Mouse (Mus musculus): ENCODE data around the gene Aagab.

Aagab gene

DNA sequence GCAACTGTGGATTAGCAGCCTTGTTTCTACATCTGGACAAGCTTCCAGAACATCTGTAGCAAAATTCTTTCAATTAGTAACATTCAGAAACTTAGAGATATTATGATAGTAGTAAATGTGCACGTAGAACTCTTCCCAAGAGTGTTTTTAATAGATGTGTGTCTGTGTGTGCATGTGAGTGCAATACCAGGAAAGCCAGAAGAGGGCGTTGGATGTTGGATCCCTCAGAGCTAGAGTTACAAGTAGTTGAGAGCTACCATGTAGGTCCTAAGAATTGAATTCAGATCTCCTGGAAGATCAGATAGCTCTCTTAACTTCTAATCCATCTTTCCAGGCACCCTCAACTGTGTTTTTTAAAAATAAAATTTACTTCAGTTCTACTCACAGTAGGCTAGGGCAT is 4.1 kb downstream of the Aagab start:
- no peak for DNase-seq (ENCODE audit: low read depth, low spot score)

DNA sequence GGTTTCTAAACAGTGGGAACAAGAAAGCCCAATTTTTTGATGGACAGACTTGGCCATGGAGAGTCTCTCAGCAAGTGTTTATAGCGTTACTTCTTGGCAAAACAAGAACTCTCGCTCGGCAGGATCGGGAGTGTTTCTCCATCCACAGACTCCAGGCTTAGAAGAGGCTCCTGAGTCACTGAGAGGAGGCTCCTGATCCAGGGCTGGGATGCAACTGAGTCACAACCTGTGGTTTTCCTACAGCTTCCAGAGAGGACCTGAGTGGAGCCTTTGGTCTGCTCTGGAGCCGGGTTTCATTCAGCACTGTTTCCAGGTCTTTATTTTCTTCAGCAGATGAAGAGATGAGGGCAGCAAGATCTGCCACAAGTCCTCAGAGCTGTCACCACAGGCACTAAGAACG is 5.5 kb downstream of the Aagab start:
- DNase-seq (ENCODE audit: low read depth, low spot score): no peak

DNA sequence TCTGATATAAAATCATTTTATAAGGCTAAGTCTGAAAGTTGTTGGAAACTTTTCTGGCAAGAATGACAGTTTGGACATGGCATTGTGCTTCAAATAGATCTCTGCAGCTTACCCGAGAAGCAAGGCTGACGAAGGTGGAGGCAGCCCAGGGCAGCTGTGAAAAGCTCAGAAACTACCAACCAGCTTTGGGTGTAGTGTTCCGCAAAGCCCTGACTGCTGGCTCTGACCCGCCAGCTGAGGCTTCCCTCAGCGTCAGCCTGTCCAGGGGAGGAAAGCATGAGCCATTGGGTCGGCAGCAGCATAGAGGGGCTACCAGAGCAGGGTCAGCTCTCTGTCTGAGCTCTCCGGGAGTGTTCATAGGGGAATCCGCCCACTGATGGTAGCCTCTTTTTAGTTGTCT is 6.8 kb downstream of the Aagab start:
- no peak for DNase-seq (ENCODE audit: low read depth, low spot score)

GRCm38 (mm10) chr9:63609776-63610175 is 7.3 kb downstream of the Aagab start:
- no peak for DNase-seq (ENCODE audit: low read depth, low spot score)

- no peak for DNase-seq (ENCODE audit: low read depth, low spot score)
Measured at GRCm38 (mm10) chr9:63610231-63610630, 7.8 kb downstream of the Aagab start.

DNA sequence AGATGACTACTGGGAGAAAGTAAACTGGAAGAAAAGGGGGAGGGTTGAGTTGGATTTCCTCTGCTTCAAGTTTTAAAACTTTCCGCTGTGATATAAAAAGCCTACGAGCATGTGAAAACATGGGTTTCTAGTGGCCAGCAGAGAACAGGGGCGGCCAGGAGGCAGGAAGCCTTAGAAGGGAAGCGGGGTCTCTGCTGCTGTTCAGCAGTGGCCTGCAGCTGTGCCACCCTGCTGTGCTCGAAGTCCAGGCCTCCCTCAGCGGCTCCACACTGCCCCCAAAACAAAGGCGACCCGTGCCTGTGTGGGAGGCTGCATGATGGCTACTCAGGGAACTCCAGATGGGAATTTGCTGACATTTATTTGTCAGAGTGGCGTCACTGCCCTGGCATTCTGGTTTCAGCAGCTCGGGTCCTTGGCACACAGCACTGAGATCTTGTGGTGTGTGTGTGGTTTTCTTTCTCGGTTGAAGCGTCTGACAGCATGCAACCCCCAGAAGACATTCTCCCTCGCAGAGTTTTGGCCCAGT is 8.4 kb downstream of the Aagab start:
- peak; percentile 57 for DNase-seq (ENCODE audit: low read depth, low spot score)

DNA sequence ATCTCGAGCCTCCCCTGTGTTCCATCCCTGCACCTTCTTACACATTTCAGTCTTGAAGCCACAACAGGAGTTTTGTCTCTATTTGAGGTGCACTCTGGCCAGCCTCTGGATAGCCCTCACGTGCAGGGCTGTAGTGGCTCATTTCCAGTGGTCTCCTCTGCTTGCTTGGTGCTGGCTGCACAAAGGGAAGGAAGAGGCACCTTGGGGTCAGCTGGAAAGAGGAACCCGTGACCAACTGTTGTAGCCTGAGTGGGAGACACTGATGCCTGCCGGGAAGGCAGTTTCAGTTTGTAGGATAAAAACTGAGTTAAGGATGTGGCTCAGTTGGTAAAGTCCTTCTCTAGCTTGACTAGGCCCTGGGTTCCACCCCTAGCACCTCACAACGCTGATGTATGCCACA is 9.5 kb downstream of the Aagab start:
- DNase-seq (ENCODE audit: low read depth, low spot score): no peak

DNA sequence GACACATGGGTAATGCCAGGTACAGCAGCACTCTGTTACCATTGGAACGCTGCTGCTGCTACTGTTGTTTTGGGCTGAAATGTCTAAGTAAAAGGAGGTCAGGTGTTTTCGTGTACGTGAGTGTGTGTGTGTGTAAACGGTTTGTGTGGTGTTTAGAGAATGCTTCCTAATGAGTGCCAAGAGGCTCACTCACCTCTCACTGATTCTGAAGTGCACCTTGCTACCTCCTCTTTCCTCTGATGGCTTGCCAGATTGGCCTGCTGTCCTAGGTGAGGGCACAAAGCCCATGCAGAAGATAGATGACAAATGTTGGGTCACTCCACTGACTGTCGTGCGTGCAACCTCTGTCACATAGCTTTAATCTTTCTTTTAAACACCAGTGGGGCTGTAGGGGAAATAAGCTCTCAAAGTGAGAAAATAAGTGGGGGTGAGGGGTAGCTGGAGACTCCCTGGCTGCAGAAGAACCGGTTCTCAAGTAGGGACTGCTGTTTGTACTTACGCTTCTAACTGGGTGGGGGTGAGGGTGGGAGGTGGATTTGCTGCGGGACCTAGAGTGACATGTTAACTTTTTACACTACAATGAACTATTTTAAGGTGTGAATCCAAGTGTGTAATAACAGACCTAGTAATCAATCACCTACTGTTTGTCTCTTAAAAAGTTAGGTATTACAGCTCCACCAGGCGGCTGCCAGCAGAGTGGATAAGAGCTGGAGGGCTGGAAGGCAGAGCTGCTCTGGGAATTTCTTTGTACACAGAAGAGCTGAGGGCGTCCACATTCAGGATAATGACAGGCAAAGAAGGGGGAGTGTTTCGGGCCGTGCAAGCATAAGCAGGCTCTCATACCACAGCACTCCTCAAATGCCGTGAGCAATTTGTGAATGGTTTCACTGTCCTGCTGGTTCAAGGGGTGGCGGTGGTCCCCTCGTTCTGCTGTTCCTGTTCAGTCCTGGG is 10.4 kb downstream of the Aagab start:
- DNase-seq (ENCODE audit: low read depth, low spot score): peak; percentile 53

- DNase-seq (ENCODE audit: low read depth, low spot score): no peak
Measured at GRCm38 (mm10) chr9:63613569-63613968, 11.1 kb downstream of the Aagab start.

DNA sequence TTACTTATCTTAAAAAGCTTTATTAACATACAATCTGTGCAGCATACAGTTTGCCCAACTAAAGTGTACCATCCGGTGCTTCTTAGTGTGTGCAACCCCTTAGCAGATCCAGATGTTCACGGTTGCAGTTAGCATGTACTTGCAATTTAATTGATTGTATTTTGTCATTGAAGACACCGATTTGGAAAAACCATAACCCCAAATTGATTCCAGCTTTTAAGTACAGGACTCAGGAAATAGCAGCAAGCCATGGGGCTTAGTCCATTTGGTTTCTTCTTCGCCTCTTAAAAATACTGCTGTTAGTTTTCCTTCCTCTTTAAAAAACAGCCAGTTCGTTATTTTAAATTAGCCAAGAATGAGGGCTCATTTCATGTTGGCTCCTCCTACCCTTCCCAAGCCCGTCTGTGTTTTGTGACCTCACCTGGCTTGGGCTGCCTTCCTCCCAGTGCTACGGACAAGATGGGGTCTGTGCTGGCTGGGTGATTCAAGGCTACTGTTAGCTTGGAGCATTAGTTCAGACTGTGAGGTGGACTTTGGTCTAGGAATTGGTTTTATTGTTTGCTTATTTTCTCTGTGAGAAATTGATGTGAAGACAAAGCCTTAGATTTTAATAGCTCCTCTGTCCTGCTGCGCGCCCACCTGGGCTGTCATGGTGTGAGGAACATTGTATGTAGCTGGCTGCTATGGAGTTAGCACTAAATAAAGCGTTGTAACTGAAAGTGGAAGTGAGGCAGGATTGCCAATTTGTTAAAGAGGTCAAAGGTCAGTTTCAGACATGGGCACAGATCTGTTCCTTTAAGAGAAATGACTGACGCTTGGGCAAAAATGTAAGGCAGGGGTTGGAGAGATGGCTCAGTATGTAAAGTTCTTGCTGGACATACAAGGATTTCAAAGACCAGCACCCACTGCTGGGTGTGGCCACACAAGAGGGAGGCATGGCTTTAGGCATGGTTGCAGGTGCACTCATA is 11.8 kb downstream of the Aagab start:
- no peak for DNase-seq (ENCODE audit: low read depth, low spot score)

DNA sequence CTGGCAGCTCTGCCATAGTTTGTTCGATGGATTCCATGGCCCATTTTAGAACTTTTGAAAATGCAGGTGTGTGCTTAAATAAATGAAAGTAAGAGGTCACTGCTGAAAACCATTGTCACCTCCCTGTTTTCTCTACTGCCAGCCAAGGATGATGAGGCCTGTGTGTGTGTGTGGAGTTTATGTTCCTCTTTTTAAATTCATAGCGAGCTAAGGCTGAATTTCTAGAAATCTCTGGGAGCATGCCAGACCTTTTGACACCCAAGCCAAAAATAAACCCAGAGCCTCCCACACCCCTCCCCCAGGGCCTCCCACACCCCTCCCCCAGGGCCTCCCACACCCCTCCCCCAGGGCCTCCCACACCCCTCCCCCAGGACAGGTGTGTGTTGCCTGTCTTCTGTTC is 15.5 kb downstream of the Aagab start:
- no peak for DNase-seq (ENCODE audit: low read depth, low spot score)

- no peak for DNase-seq (ENCODE audit: low read depth, low spot score)
Measured at GRCm38 (mm10) chr9:63623895-63624569, 21.6 kb downstream of the Aagab start.

- DNase-seq (ENCODE audit: low read depth, low spot score): no peak
Measured at GRCm38 (mm10) chr9:63625090-63625756, 22.8 kb downstream of the Aagab start.

DNA sequence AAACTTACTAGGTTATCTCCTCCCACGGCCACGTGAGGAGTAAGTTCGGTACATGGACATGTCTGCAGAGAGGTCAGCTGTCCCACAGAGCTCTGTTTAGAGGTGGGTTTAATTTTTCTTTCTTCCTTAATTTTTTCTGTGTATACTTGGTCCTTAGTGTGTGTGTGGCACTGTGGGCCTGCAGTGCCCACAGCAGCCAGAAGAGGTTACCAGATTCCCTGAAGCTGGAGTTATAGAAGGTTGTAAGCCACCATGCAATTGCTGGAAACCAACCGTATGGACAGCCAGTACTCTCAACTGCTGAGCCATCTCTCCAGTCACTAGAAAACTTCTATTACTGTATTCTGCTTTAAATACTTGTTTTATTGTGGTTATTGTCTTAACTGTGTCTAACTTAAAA is 29.6 kb downstream of the Aagab start:
- DNase-seq (ENCODE audit: low read depth, low spot score): no peak

DNA sequence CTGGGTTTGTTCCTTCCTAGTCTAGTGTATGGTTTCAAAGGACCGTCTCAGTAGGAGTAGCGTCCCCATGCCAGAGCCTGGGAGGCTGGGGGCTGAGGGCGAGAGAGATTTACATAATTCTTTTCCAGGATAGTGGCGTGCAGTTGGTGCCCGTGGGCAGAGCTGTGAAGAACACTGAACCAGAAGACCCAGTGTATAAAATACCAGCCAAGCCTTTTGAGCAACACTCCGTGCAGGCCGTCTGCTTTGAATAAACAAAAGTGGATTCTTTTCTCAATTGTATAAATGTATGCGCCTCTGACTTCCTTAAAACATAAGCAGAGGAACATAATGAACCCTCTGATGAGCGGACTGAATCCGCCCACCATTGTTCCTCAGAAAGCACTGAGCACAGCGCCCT is 30.5 kb downstream of the Aagab start:
- no peak for DNase-seq (ENCODE audit: low read depth, low spot score)

- DNase-seq (ENCODE audit: low read depth, low spot score): no peak
Measured at GRCm38 (mm10) chr9:63633334-63633733, 30.9 kb downstream of the Aagab start.

- DNase-seq (ENCODE audit: low read depth, low spot score): no peak
Measured at GRCm38 (mm10) chr9:63636113-63636512, 33.7 kb downstream of the Aagab start.

GRCm38 (mm10) chr9:63641983-63642646 is 39.7 kb downstream of the Aagab start:
- no peak for DNase-seq (ENCODE audit: low read depth, low spot score)

- DNase-seq (ENCODE audit: low read depth, low spot score): no peak
Measured at GRCm38 (mm10) chr9:63644011-63644410, 41.6 kb downstream of the Aagab start.

DNA sequence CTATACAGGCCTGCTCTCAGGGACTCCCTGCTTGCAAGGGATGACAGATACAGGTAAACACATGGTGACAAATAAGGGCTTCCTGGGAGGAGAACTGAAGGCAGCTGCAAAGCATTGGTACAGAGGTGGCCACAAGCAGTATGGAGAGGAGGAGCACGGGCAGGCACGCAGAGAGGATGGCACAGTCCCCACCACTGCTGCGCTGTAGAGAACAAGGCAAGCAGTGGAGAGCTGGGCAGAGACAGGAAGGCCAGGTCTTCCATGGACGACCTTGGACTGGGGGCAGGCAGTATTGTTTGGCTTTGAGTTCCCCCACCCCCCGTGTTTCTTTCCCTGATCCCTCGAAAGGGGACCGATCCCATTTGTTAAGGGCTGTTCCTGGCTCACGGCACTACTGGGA is 42.6 kb downstream of the Aagab start:
- no peak for DNase-seq (ENCODE audit: low read depth, low spot score)
